Mouse (Mus musculus) midbrain, embryonic 16.5 days (tissue): ENCODE data around the gene A1cf. TPM values are rescaled to one million over a fixed set of nuclear protein-coding genes. Genes with fewer than 3 reads are reported as not detected.

ENCODE experiments used
- ATAC-seq: fragments of 200-750 bp; cut with Nextera tagmentation; 2 replicates; pipeline ENCODE4 v1.8.0; 2017; ENCODE audit warnings: moderate TSS enrichment
- H3K27ac ChIP-seq: fragments of 300-500 bp; sonication (generic); 2 replicates; pipeline ENCODE4 v1.5.1; 2014; ENCODE audit warnings: mild to moderate bottlenecking, low read length, mixed read lengths
- H3K27me3 ChIP-seq: fragments of 300-500 bp; sonication (generic); 2 replicates; pipeline ENCODE4 v1.6.1; 2014; ENCODE audit warnings: low read depth, low read length, mixed read lengths; ENCODE audit not compliant: control insufficient read depth, insufficient read depth
- H3K36me3 ChIP-seq: fragments of 300-500 bp; sonication (generic); 2 replicates; pipeline ENCODE4 v1.6.1; 2014; ENCODE audit warnings: mild to moderate bottlenecking, low read length, moderate library complexity, mixed read lengths; ENCODE audit not compliant: control insufficient read depth, insufficient read depth
- H3K4me1 ChIP-seq: fragments of 300-500 bp; sonication (generic); 2 replicates; pipeline ENCODE4 v1.6.1; 2014; ENCODE audit warnings: mild to moderate bottlenecking, low read length, mixed read lengths; ENCODE audit not compliant: control insufficient read depth, insufficient read depth
- H3K4me2 ChIP-seq: fragments of 300-500 bp; sonication (generic); 2 replicates; pipeline ENCODE4 v1.6.1; 2014; ENCODE audit warnings: mild to moderate bottlenecking, low read length, mixed read lengths
- H3K4me3 ChIP-seq: fragments of 300-500 bp; sonication (generic); 2 replicates; pipeline ENCODE4 v1.5.1; 2014; ENCODE audit warnings: low read depth, mild to moderate bottlenecking, low read length, moderate library complexity, mixed read lengths
- H3K9ac ChIP-seq: fragments of 300-500 bp; sonication (generic); 2 replicates; pipeline ENCODE4 v1.6.1; 2014; ENCODE audit warnings: low read depth, low read length, mixed read lengths
- H3K9me3 ChIP-seq: fragments of 300-500 bp; sonication (generic); replicated peaks from 2 replicates; pipeline ENCODE4 v1.6.1; 2014; ENCODE audit warnings: mild to moderate bottlenecking, low read length, mixed read lengths; ENCODE audit not compliant: control insufficient read depth, poor library complexity, severe bottlenecking
- WGBS: fragments of 180-500 bp; shearing (Covaris S2); extraction: QIAGEN DNeasy Blood & Tissue Kit; methylation state at CpG from one replicate; pipeline ENCODE4 v1.1.7; 2014; 5-methylcytosine and 5-hydroxymethylcytosine counted together
- polyA plus RNA-seq: library from polyadenylated mRNA; unstranded; fragments of >200 nt; fragmentation: Nextera tagmentation; extraction: Ambion mirVana; gene quantifications from 2 replicates; pipeline ENCODE4 v1.2.1, GENCODE M21; 2015

A1cf gene
- polyA plus RNA-seq, 1 experiment from 2014 or later = not detected

DNA sequence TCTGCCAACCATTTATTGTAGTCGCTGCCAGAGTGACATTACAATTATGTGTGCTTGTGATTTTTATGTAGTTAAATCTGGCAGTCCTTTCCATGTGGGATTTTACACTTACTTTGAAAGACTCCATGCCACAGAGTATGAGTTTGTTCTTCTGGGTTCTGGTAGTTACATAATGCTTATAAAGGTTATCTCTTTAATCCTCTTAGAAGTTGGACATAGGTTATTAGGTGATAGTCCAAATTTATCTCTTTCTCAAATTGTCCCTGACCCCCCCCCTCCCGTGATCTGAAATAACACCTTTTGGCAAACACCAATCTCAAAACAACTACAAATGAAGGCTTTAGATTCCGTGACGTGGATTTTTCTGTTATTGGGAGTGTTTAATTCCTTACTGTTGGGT, 16.0 kb downstream of the A1cf start:
- Histone ChIP-seq H3K27ac (no peak overlapping the region), H3K4me3 (no peak overlapping the region), H3K9me3 (no peaks in the 10 kb centered on the region), H3K27me3 (no peaks in the 10 kb centered on the region), H3K4me1 (no peaks in the 10 kb centered on the region), H3K36me3 (no peaks in the 10 kb centered on the region), H3K4me2 (no peak overlapping the region), H3K9ac (no peak overlapping the region)
- ATAC-seq = no peak
- 87% methylated on average over 4 of the region's 4 CpGs for WGBS

DNA sequence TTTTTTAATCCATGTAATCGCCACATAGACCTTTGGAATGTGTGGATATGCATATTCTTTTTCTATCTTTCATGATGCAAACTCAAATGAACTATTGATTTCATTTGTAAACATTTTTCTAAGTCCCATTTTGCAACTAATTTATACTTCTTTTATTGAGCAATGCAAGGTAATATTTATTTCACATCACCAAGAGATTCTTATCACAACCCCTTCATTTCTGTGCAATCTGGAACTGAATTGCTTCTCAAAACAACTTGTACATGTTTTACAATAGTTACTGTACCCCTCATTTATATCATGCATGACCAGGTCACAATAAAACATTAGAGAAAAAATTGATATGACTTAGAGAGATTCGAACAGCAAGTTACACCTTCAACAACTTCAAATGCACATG, 18.7 kb downstream of the A1cf start:
- ATAC-seq = no peak
- Histone ChIP-seq H3K9me3 (no peaks in the 10 kb centered on the region), H3K36me3 (no peaks in the 10 kb centered on the region), H3K4me1 (no peaks in the 10 kb centered on the region), H3K9ac (no peak overlapping the region), H3K4me2 (no peak overlapping the region), H3K4me3 (no peak overlapping the region), H3K27ac (no peak overlapping the region), H3K27me3 (no peaks in the 10 kb centered on the region)
- 98% methylated on average over 2 of the region's 2 CpGs for WGBS

DNA sequence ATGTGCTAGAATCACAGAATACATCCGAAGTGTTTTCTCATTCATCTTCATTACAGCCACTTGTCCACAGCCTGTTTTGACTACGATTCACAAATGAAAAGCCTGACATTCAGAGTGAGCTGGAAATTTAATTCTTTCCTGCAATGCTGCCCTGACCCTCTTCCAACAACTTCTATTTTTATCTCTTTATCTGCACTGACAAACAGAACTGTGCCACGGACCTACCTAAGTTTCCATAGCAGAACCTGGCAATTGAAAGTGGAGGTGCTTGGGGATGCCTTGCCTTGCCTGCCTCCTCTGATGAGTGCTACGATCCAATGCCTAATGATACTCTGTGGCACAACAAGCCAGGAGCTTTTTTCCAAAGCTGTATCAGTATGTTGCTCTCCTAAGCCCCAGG, 21.4 kb downstream of the A1cf start:
- WGBS = 85% methylated on average over 4 of the region's 4 CpGs
- no peak overlapping the region for H3K4me2 ChIP-seq
- H3K36me3 ChIP-seq = no peaks in the 10 kb centered on the region
- H3K4me3 ChIP-seq = no peak overlapping the region
- H3K4me1 ChIP-seq = no peaks in the 10 kb centered on the region
- H3K9ac ChIP-seq = no peak overlapping the region
- H3K27me3 ChIP-seq = no peaks in the 10 kb centered on the region
- H3K9me3 ChIP-seq = no peaks in the 10 kb centered on the region
- no peak for ATAC-seq
- no peak overlapping the region for H3K27ac ChIP-seq

DNA sequence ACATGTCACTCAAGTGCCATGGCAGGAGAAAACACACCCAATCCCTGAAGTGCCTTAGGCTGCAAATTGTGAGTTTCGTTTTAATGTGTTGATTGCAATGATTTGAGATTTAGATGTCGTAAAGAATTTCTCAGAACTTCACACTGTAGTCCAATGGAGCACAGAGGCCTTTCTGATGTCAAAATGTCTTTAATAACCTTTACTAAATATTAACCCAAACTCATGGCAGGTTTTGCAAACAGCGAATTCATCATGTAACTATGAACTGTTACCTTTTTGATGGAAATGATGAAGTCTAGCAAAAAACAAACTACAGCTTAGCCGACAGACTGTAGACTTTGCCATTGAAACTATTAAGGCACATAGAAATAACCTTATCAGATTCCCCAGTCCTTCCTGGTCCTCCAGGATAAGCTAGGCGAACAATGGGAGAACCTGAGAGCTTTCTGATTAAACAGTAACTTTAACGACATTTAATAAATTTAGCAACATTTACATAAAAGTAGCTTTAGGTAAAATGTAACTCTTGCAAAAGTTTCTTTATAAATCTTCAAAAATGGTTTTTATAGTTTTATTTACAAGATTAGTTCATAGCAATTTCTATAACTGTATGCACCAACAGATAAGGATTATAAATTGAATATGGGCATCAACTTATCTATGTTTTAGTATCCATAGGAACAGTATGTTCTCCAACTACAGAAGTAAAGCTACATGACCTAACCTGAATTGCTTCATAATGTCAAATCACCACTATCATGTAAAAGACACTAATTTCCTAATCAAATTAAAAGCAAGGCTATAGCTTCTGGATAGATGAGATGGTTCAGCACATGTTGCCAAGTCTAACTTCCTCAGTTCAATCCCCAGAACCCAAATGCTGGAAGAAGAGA, 22.7 kb downstream of the A1cf start:
- no peaks in the 10 kb centered on the region for H3K36me3 ChIP-seq
- no peak overlapping the region for H3K27ac ChIP-seq
- no peaks in the 10 kb centered on the region for H3K4me1 ChIP-seq
- WGBS = 90% methylated on average over 6 of the region's 6 CpGs
- H3K9me3 ChIP-seq = no peaks in the 10 kb centered on the region
- no peak for ATAC-seq
- H3K4me3 ChIP-seq = no peak overlapping the region
- no peaks in the 10 kb centered on the region for H3K27me3 ChIP-seq
- no peak overlapping the region for H3K4me2 ChIP-seq
- no peak overlapping the region for H3K9ac ChIP-seq

DNA sequence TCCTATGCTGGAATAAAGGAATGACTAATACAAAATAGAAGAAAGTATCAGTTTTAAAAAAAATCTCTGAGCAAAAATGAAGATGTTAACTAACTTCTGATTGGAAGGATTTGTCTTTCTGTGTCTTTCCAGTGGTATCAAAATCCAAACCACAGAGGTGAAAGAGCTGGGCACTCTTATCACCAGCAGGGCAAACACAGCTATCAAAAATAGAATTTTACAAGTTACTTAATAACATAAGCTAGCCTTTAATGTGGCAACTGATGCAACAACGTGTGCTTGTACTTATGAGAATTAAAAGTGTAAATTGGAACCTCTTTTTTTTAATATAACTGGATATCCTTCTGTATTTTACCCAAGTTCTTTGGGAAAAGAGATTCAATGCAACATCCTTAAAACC, 27.4 kb downstream of the A1cf start:
- no peaks in the 10 kb centered on the region for H3K9me3 ChIP-seq
- H3K9ac ChIP-seq = no peak overlapping the region
- no peaks in the 10 kb centered on the region for H3K36me3 ChIP-seq
- no peak overlapping the region for H3K4me3 ChIP-seq
- no peaks in the 10 kb centered on the region for H3K27me3 ChIP-seq
- ATAC-seq = no peak
- H3K4me2 ChIP-seq = no peak overlapping the region
- H3K27ac ChIP-seq = no peak overlapping the region
- H3K4me1 ChIP-seq = no peaks in the 10 kb centered on the region
- 77% methylated on average over 1 of the region's 1 CpGs for WGBS

DNA sequence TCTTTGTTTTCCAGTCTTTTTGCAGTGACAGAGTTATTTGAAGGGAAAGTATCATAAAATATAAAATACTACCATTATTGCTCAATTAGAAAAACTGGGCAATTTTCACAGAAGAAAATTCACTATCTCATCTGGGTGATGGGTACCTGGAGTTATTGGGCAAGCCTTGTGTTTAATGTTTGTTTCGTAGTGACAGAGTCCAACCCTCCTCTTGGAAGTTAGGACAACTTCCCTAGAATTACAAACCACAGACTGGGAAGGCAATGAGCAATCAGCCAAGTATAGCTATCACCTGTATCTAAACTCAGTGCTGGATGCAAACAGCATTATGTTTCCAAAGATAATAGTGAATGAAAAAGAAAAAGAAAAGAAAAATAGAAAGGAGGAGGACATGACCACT, 28.1 kb downstream of the A1cf start:
- no peak overlapping the region for H3K4me3 ChIP-seq
- ATAC-seq = no peak
- H3K4me2 ChIP-seq = no peak overlapping the region
- H3K27ac ChIP-seq = no peak overlapping the region
- H3K4me1 ChIP-seq = no peaks in the 10 kb centered on the region
- H3K9ac ChIP-seq = no peak overlapping the region
- WGBS = 88% methylated on average over 1 of the region's 1 CpGs
- H3K9me3 ChIP-seq = no peaks in the 10 kb centered on the region
- no peaks in the 10 kb centered on the region for H3K36me3 ChIP-seq
- no peaks in the 10 kb centered on the region for H3K27me3 ChIP-seq

DNA sequence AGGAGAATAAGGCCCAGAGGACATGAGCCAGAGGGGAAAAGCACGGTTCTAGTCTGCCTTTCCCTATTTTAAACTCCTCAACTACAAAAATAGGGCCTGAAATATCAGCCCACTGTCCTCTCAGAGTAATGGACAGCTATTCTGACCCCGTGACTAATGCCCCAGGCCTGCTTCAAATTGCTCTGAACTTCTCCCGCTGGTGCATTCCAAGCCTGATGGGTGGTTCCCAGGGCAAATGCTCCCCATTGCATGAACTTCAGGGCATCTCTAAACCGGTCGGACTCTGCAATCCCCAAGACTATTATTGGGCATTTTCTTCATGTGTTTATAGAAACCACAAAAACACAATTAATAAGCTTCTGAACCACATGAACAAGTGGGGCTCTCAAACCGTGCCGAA, 37.1 kb downstream of the A1cf start:
- Histone ChIP-seq H3K9ac (no peak overlapping the region), H3K27me3 (no peaks in the 10 kb centered on the region), H3K4me3 (no peak overlapping the region), H3K4me1 (no peaks in the 10 kb centered on the region), H3K27ac (no peak overlapping the region), H3K9me3 (no peaks in the 10 kb centered on the region), H3K36me3 (no peaks in the 10 kb centered on the region), H3K4me2 (no peak overlapping the region)
- WGBS = 62% methylated on average over 7 of the region's 7 CpGs
- ATAC-seq = no peak

DNA sequence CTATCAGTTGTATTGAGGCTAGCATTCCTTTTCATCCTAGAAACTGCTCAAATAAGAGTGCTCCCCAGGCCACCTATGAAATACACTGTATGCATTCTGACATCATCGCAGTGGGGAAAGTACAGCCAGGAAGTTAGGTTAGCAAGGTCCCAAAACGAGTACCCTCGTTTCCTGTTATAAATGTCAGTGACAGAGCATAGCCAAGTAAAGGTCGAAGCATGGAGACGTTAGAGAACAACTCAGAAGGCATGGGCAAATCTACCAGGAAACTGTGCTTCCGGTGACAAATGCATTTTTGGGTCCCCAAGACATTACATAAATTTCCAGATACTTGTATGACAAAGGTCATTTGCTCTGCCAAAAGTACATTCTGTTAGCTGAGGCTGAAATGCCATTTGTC, 41.9 kb downstream of the A1cf start:
- no peak overlapping the region for H3K4me3 ChIP-seq
- no peak overlapping the region for H3K27ac ChIP-seq
- H3K36me3 ChIP-seq = no peaks in the 10 kb centered on the region
- no peak overlapping the region for H3K9ac ChIP-seq
- no peaks in the 10 kb centered on the region for H3K9me3 ChIP-seq
- H3K4me2 ChIP-seq = no peak overlapping the region
- H3K27me3 ChIP-seq = no peaks in the 10 kb centered on the region
- no peaks in the 10 kb centered on the region for H3K4me1 ChIP-seq
- WGBS = 89% methylated on average over 6 of the region's 6 CpGs
- ATAC-seq = no peak

DNA sequence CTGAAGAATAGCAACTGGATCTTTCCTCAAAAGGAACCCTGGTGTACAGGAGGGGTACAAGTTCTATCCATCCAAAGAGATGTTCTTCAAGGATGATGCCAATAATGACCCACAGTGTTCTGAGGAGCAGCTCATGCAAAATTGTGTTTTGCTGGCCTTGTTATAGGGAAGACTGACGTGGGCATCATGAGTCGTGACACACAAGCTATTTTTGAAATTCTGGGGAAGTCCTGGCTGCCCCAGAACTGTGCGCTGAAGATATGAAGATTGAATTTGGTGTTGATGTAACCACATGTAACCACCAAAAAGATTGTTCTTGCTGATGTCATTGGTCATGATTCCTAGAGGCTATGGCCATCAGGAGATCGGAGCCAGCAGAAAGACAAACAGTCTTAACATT, 45.4 kb downstream of the A1cf start:
- ATAC-seq = no peak
- H3K4me3 ChIP-seq = no peak overlapping the region
- no peaks in the 10 kb centered on the region for H3K36me3 ChIP-seq
- H3K4me2 ChIP-seq = no peak overlapping the region
- H3K9me3 ChIP-seq = no peaks in the 10 kb centered on the region
- no peaks in the 10 kb centered on the region for H3K27me3 ChIP-seq
- H3K9ac ChIP-seq = no peak overlapping the region
- H3K27ac ChIP-seq = no peak overlapping the region
- H3K4me1 ChIP-seq = no peaks in the 10 kb centered on the region
- 96% methylated on average over 4 of the region's 4 CpGs for WGBS
